Mouse (Mus musculus) CH12.LX (cell line): ENCODE results near the gene Tmem74b.

Source experiments
- CTCF ChIP-seq, 2 experiments: IDR thresholded peaks in 1 of 2; conservative IDR thresholded peaks in 1 of 2; 2 replicates each; pipeline ENCODE4 v1.5.1; 2011 to 2012; ENCODE audit warnings: low read depth in 2 of 2, low read length in 2 of 2, improper control_type of control experiment in 1 of 2, inconsistent platforms in 1 of 2, mild to moderate bottlenecking in 1 of 2, moderate library complexity in 1 of 2
- MAFK ChIP-seq: IDR thresholded peaks from 2 replicates; pipeline ENCODE4 v1.6.1; 2011; ENCODE audit warnings: low read length, improper control_type of control experiment; ENCODE audit not compliant: insufficient replicate concordance
- POLR2A ChIP-seq: IDR thresholded peaks from 2 replicates; pipeline ENCODE4 v1.6.1; 2011; ENCODE audit warnings: low read depth, mild to moderate bottlenecking, improper control_type of control experiment, low read length
- RAD21 ChIP-seq: IDR thresholded peaks from 2 replicates; pipeline ENCODE4 v1.6.1; 2011; ENCODE audit warnings: low read depth, mild to moderate bottlenecking, low read length, improper control_type of control experiment, moderate library complexity

DNA sequence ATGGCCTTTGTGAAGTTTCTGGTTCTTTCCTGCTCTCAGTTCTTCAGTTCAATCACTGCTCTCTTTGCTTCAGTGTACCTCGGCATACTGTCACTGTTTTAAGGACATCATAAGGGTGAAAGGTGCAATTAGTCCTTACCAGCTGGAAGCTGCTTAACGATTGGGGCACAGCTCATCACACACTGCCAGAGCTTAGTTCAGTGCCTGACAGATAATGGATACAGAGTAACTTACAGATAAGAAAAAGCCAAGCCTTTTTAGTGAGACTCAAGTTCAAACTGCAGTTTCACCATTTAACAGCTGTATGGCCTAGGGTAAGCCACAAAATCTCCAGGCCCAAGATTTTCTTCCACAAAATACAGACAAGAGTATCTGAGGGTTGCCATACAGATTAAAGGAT is 22.3 kb downstream of the Tmem74b start:
- TF ChIP-seq CTCF (conservative IDR thresholded peaks at IDR 0.05 in 1 of 2, IDR thresholded peaks at IDR 0.05 in 1 of 2; ENCODE audit: low read depth in 2 of 2, low read length in 2 of 2), result no peak
- no peak for TF ChIP-seq RAD21
- TF ChIP-seq POLR2A, result no peak
- TF ChIP-seq MAFK, result no peak
